Mouse (Mus musculus): ENCODE data around the gene Six1.

Six1 gene

GRCm38 (mm10) chr12:73049520-73050225 lies 4.0 kb downstream of the Six1 start:
- DNase-seq (ENCODE audit: low spot score), result no peak

- no peak for DNase-seq (ENCODE audit: low spot score)
These were observed 5.2 kb downstream of the Six1 start for GRCm38 (mm10) chr12:73048537-73048936.

- no peak for DNase-seq (ENCODE audit: low spot score)
These were observed 6.1 kb downstream of the Six1 start for GRCm38 (mm10) chr12:73047576-73047975.

GRCm38 (mm10) chr12:73046607-73047180 lies 7.0 kb downstream of the Six1 start:
- DNase-seq (ENCODE audit: low spot score), result peak; percentile 59

GRCm38 (mm10) chr12:73045724-73046606 lies 7.7 kb downstream of the Six1 start:
- no peak for DNase-seq (ENCODE audit: low spot score)

- peak; percentile 37 for DNase-seq (ENCODE audit: low spot score)
These were observed 8.5 kb downstream of the Six1 start for GRCm38 (mm10) chr12:73045046-73045723.

GRCm38 (mm10) chr12:73044221-73045045 lies 9.3 kb downstream of the Six1 start:
- peak; percentile 42 for DNase-seq (ENCODE audit: low spot score)

GRCm38 (mm10) chr12:73043396-73044167 lies 10.1 kb downstream of the Six1 start:
- DNase-seq (ENCODE audit: low spot score), result no peak

GRCm38 (mm10) chr12:73042903-73043302 lies 10.8 kb downstream of the Six1 start:
- DNase-seq (ENCODE audit: low spot score), result no peak

- DNase-seq (ENCODE audit: low spot score), result no peak
These were observed 11.3 kb downstream of the Six1 start for GRCm38 (mm10) chr12:73042406-73042805.

- no peak for DNase-seq (ENCODE audit: low spot score)
These were observed 12.4 kb downstream of the Six1 start for GRCm38 (mm10) chr12:73041256-73041630.

- DNase-seq (ENCODE audit: low spot score), result no peak
These were observed 13.0 kb downstream of the Six1 start for GRCm38 (mm10) chr12:73040563-73041255.

GRCm38 (mm10) chr12:73039939-73040562 lies 13.6 kb downstream of the Six1 start:
- no peak for DNase-seq (ENCODE audit: low spot score)

GRCm38 (mm10) chr12:73038992-73039938 lies 14.4 kb downstream of the Six1 start:
- no peak for DNase-seq (ENCODE audit: low spot score)

- no peak for DNase-seq (ENCODE audit: low spot score)
These were observed 15.2 kb downstream of the Six1 start for GRCm38 (mm10) chr12:73038441-73038991.

- DNase-seq (ENCODE audit: low spot score), result no peak
These were observed 16.1 kb downstream of the Six1 start for GRCm38 (mm10) chr12:73037385-73038160.
